Mouse (Mus musculus): ENCODE results near the gene Rela. TPM values are rescaled to one million over a fixed set of nuclear protein-coding genes. Genes with fewer than 3 reads are reported as not detected.

The Rela gene
- polyA plus RNA-seq, 1 experiment from 2014 or later, result 53.0 TPM

- Histone ChIP-seq H3K27ac (no peak overlapping the region), H3K9ac (peak overlapping the region; percentile 71), H3K4me1 (peaks cover 18% of the 10 kb centered on the region), H3K27me3 (peaks cover 31% of the 10 kb centered on the region), H3K4me3 (peak overlapping the region; percentile 50), H3K9me3 (no peaks in the 10 kb centered on the region), H3K4me2 (peak overlapping the region; percentile 91), H3K36me3 (peaks cover 30% of the 10 kb centered on the region)
- WGBS, result 6% methylated on average over 62 of the region's 62 CpGs
- ATAC-seq (ENCODE audit: insufficient number of reproducible peaks, insufficient read depth, low FRiP score, low TSS enrichment, low read depth), result 0 out of 2 replicates have a peak, but pooled peaks have one; percentile 29
Measured at GRCm38 (mm10) chr19:5653969-5654719, 16.9 kb downstream of the Rela start.

GRCm38 (mm10) chr19:5654720-5655298 lies 17.5 kb downstream of the Rela start:
- no peaks in the 10 kb centered on the region for H3K9me3 ChIP-seq
- peak overlapping the region; percentile 91 for H3K4me2 ChIP-seq
- H3K27me3 ChIP-seq, result peaks cover 31% of the 10 kb centered on the region
- H3K9ac ChIP-seq, result peak overlapping the region; percentile 71
- no peak for ATAC-seq (ENCODE audit: insufficient number of reproducible peaks, insufficient read depth, low FRiP score, low TSS enrichment, low read depth)
- peaks cover 30% of the 10 kb centered on the region for H3K36me3 ChIP-seq
- peak overlapping the region; percentile 50 for H3K4me3 ChIP-seq
- peaks cover 14% of the 10 kb centered on the region for H3K4me1 ChIP-seq
- WGBS, result 7% methylated on average over 43 of the region's 43 CpGs
- no peak overlapping the region for H3K27ac ChIP-seq

- H3K9me3 ChIP-seq, result no peaks in the 10 kb centered on the region
- WGBS, result 80% methylated on average over 16 of the region's 16 CpGs
- H3K4me1 ChIP-seq, result peaks cover 22% of the 10 kb centered on the region
- peak overlapping the region; percentile 31 for H3K4me2 ChIP-seq
- peaks cover 6% of the 10 kb centered on the region for H3K27me3 ChIP-seq
- H3K27ac ChIP-seq, result peak overlapping the region; percentile 33; the same call in 1 of the 2 replicates
- H3K4me3 ChIP-seq, result 0 out of 2 replicates have a peak overlapping the region, but pooled peaks have one; percentile 4
- no peak overlapping the region for H3K9ac ChIP-seq
- H3K36me3 ChIP-seq, result peaks cover 27% of the 10 kb centered on the region
- no peak for ATAC-seq (ENCODE audit: insufficient number of reproducible peaks, insufficient read depth, low FRiP score, low TSS enrichment, low read depth)
Measured at GRCm38 (mm10) chr19:5660942-5661751, 23.9 kb downstream of the Rela start.

- Histone ChIP-seq H3K9me3 (no peaks in the 10 kb centered on the region), H3K27ac (peak overlapping the region; percentile 76; the same call in 1 of the 2 replicates), H3K4me3 (peak overlapping the region; percentile 52), H3K36me3 (peaks cover 33% of the 10 kb centered on the region), H3K4me1 (peaks cover 22% of the 10 kb centered on the region), H3K27me3 (no peaks in the 10 kb centered on the region), H3K4me2 (peak overlapping the region; percentile 69), H3K9ac (peak overlapping the region; percentile 76)
- WGBS, result 75% methylated on average over 8 of the region's 8 CpGs
- no peak for ATAC-seq (ENCODE audit: insufficient number of reproducible peaks, insufficient read depth, low FRiP score, low TSS enrichment, low read depth)
Measured at GRCm38 (mm10) chr19:5662310-5662709, 25.0 kb downstream of the Rela start.

GRCm38 (mm10) chr19:5662981-5663913 lies 26.0 kb downstream of the Rela start, which contains the start of gene Sipa1:
Sipa1 (minus strand) TSS chr19:5663707.
- 1% methylated on average over 32 of the region's 32 CpGs for WGBS
- Histone ChIP-seq H3K4me1 (peaks cover 22% of the 10 kb centered on the region), H3K9ac (peak within 1 kb of the TSS; percentile 76), H3K36me3 (peaks cover 43% of the 10 kb centered on the region), H3K27me3 (no peaks in the 10 kb centered on the region), H3K9me3 (no peaks in the 10 kb centered on the region), H3K27ac (peak within 1 kb of the TSS; percentile 76), H3K4me3 (peak within 1 kb of the TSS; percentile 52), H3K4me2 (peak within 1 kb of the TSS; percentile 69)
- peak; percentile 77 for ATAC-seq (ENCODE audit: insufficient number of reproducible peaks, insufficient read depth, low FRiP score, low TSS enrichment, low read depth)

GRCm38 (mm10) chr19:5664669-5665257 lies 27.5 kb downstream of the Rela start:
- WGBS, result 90% methylated on average over 10 of the region's 10 CpGs
- H3K4me3 ChIP-seq, result no peak overlapping the region
- H3K4me2 ChIP-seq, result no peak overlapping the region
- no peak overlapping the region; the same call in 1 of the 2 replicates for H3K27ac ChIP-seq
- H3K36me3 ChIP-seq, result peaks cover 58% of the 10 kb centered on the region
- H3K27me3 ChIP-seq, result no peaks in the 10 kb centered on the region
- peak overlapping the region; percentile 27; the same call in 1 of the 2 replicates for H3K9ac ChIP-seq
- H3K9me3 ChIP-seq, result no peaks in the 10 kb centered on the region
- no peak for ATAC-seq (ENCODE audit: insufficient number of reproducible peaks, insufficient read depth, low FRiP score, low TSS enrichment, low read depth)
- H3K4me1 ChIP-seq, result peaks cover 22% of the 10 kb centered on the region

- ATAC-seq (ENCODE audit: insufficient number of reproducible peaks, insufficient read depth, low FRiP score, low TSS enrichment, low read depth), result no peak
- Histone ChIP-seq H3K27ac (no peak overlapping the region), H3K27me3 (no peaks in the 10 kb centered on the region), H3K9me3 (no peaks in the 10 kb centered on the region), H3K4me2 (no peak overlapping the region), H3K36me3 (peaks cover 61% of the 10 kb centered on the region), H3K9ac (peak overlapping the region; percentile 27), H3K4me3 (no peak overlapping the region), H3K4me1 (peaks cover 20% of the 10 kb centered on the region)
- 90% methylated on average over 15 of the region's 15 CpGs for WGBS
Measured at GRCm38 (mm10) chr19:5665465-5665864, 28.2 kb downstream of the Rela start.

- no peak overlapping the region for H3K27ac ChIP-seq
Measured at GRCm38 (mm10) chr19:5666386-5666785, 29.1 kb downstream of the Rela start.

GRCm38 (mm10) chr19:5668372-5668771 lies 31.1 kb downstream of the Rela start:
- Histone ChIP-seq H3K27me3 (no peaks in the 10 kb centered on the region), H3K36me3 (peaks cover 89% of the 10 kb centered on the region), H3K9ac (0 out of 2 replicates have a peak overlapping the region, but pooled peaks have one; percentile 16), H3K4me1 (peaks cover 8% of the 10 kb centered on the region), H3K4me3 (no peak overlapping the region), H3K4me2 (no peak overlapping the region), H3K27ac (no peak overlapping the region; the same call in 1 of the 2 replicates), H3K9me3 (no peaks in the 10 kb centered on the region)
- 92% methylated on average over 4 of the region's 4 CpGs for WGBS
- no peak for ATAC-seq (ENCODE audit: insufficient number of reproducible peaks, insufficient read depth, low FRiP score, low TSS enrichment, low read depth)

More at GRCm38 (mm10) chr19:5666386-5666785, 29.1 kb downstream of the Rela start:
- Histone ChIP-seq H3K36me3 (peaks cover 69% of the 10 kb centered on the region), H3K27me3 (no peaks in the 10 kb centered on the region), H3K9ac (no peak overlapping the region), H3K4me2 (no peak overlapping the region), H3K4me1 (peaks cover 20% of the 10 kb centered on the region), H3K4me3 (no peak overlapping the region), H3K9me3 (no peaks in the 10 kb centered on the region)
- WGBS, result 96% methylated on average over 18 of the region's 18 CpGs
- ATAC-seq (ENCODE audit: insufficient number of reproducible peaks, insufficient read depth, low FRiP score, low TSS enrichment, low read depth), result no peak

- Histone ChIP-seq H3K27ac (no peak overlapping the region), H3K9me3 (no peaks in the 10 kb centered on the region), H3K4me2 (no peak overlapping the region), H3K27me3 (no peaks in the 10 kb centered on the region), H3K36me3 (peaks cover 97% of the 10 kb centered on the region), H3K4me3 (no peak overlapping the region), H3K9ac (no peak overlapping the region), H3K4me1 (no peaks in the 10 kb centered on the region)
- ATAC-seq (ENCODE audit: insufficient number of reproducible peaks, insufficient read depth, low FRiP score, low TSS enrichment, low read depth), result no peak
- 93% methylated on average over 4 of the region's 4 CpGs for WGBS
Measured at GRCm38 (mm10) chr19:5680432-5680831, 43.1 kb downstream of the Rela start.
